Mouse (Mus musculus): ENCODE measurements at regions not wholly inside any gene's neighbourhood (a gene's known extent, or its start where the extent isn't known, plus 50 kb on each side); places are given as distances from the start of the nearest gene placed in this dataset.
A peak's percentile ranks its signal among the peaks of the same experiment; 100 is the strongest.

- no peak for DNase-seq (ENCODE audit: extremely low read depth, low read depth)
Measured at GRCm38 (mm10) chr19:15851622-15852021, 95.5 kb downstream of the Psat1 start.

- DNase-seq (ENCODE audit: extremely low read depth, low read depth) = no peak
Measured at GRCm38 (mm10) chr19:15850722-15851121, 96.4 kb downstream of the Psat1 start.

- DNase-seq (ENCODE audit: extremely low read depth, low read depth) = peak; percentile 52
Measured at GRCm38 (mm10) chr19:15849235-15849634, 97.9 kb downstream of the Psat1 start.

GRCm38 (mm10) chr19:15838327-15838726, 108.8 kb downstream of the Psat1 start:
- no peak for DNase-seq (ENCODE audit: extremely low read depth, low read depth)

DNA sequence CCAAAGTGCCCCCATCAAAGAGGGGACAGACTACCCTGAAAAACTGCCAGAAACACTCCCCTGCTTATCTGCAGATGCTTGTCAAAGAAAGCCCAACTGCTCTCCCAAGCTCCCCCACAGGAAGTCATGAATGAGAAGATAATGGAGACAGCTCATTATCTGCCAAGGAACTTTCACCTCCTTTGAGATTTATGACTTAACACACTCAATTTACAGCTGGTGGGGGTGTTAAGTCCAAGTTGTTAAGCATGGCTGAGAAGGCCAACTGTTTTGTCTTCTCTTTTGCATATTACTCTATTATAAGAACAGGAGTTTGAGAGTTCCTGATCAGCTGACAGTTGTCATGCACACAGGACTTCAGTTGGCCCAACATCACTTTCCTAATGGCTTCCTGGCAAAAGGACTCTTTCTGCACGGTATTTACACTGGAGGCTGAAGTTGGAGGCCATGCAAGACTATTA, 109.4 kb downstream of the Psat1 start:
- DNase-seq (ENCODE audit: extremely low read depth, low read depth) = peak; percentile 87

GRCm38 (mm10) chr19:15836956-15837714, 110.0 kb downstream of the Psat1 start:
- DNase-seq (ENCODE audit: extremely low read depth, low read depth) = peak; percentile 43

DNA sequence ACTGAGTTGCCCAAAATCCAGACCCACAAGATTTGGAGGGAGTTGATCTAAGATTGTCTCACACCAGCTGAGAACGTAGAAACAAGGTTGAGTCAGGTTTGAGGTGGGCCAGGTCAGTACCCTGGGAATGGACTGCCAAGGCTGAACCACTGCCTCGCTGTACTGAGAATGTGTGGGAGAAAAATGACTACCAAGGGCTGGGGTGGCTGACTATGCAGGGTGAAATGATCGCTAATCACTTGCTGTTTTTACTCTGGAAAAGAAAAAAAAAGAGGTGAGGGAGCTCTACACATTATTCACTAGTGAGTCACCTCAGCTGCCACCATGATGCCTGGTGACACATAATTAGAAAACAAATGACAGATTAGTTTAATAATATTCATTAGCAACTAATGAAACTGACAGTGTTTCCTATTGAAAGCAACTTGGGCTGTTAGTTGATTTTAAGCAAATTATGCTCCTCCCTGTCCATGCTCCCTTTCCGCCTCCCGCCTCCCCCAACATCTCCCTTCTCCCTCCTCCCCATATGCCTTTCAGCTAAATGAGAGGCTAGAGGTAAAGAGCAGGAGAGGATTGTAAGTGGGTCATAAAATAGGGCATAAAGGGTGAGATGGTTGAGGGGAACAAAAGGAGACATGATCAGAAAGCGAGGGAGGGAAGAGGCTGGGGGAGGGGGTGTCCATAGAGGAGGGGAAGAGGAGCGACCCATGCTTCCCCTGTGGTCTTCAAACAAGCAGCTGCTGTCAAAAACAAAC, 110.8 kb downstream of the Psat1 start:
- no peak for DNase-seq (ENCODE audit: extremely low read depth, low read depth)

DNA sequence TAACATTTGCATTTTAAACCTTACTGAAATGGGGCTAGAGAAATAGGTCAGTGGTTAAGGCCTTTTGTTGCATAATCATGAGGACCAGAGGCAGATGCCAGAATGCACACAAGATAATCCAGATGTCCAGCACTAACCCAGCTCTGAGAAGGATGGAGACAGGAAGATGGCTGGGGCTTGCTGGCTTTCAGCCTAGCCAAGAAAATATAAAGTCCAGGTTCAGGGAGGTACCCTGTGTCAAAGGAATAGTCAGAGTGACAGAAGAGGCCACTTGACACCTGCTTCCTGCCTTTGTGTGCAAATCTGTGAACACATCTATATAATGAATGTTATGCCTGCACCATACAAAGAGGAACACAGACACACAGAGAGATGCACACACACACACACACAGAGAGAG, 116.8 kb downstream of the Psat1 start:
- DNase-seq (ENCODE audit: extremely low read depth, low read depth) = no peak

- no peak for DNase-seq (ENCODE audit: extremely low read depth, low read depth)
Measured at GRCm38 (mm10) chr19:15829158-15829557, 118.0 kb downstream of the Psat1 start.

DNA sequence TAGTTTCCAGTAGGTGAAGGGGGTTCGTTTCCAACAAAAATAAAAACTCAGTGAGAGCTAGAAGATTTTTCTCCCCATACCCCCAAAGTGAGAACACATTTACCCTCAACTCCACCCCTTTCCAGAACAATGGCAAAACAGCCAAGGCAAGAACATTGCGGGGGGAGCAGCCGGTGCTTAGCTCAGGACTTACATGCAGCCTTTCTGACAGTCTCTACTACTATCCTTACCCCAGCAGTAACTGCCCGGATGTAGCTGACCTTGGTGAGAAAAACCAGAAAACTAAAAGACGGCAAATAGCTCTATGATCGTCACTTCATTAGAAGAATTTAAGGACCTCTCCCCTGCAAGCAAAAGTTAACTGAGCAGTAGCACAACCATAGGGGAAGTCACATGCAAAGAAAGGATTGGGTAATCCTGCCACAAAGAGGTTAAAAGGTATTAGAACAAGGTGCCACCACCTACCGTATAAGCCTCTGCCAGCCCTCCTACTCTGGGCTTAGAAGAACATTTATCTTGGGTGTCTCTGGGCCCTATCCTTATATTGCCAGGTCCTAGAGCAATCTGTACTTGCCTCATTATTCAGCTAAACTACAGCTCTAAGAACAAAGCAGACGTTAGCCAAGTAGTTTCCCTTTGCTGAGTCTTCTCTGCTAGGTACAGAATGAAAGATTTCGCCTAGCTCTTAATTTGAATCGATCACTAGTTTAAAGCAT, 119.0 kb downstream of the Psat1 start:
- DNase-seq (ENCODE audit: extremely low read depth, low read depth) = no peak

DNA sequence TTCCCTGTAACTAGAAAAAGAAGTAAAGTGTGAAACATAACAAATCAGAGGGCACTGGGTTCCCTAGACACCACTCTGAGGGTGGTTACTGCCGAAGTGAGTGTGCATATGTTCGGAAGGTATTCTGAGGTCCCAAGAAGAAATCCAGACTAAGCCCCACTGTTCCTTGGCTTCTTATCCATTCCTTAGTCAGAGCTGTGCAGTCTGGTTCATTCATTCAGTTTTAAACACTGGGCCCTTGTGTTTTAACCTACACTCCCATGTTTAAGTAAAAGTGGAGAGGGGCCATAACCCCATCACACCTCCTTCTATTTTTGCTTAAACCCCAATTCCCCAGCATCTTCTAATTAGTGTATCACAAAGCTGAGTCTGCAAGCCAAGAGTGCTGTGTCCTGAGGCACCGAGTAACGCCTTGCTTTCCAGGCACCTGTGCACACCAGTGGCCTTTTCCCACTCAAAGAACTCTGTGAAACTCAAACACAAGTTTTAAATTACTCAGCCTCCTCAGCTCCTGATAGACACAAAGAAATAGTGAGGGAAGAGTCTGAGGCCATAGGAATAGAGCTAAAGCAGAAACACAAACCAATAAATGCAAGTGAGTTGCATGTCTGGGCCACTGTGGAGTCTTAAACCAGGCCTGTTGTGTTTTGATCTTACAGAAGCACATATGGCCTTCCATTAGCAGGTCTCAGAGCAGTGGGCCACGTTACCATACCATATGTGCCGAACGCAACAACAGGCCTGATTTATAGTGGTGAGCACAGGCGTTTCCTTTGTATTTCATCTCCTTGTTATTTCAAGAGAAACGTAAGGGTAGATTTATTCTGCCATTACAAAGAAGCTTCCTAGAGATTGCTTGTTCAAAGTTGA, 119.8 kb downstream of the Psat1 start:
- DNase-seq (ENCODE audit: extremely low read depth, low read depth) = no peak

GRCm38 (mm10) chr19:15823688-15824371, 123.3 kb downstream of the Psat1 start:
- DNase-seq (ENCODE audit: extremely low read depth, low read depth) = no peak

- DNase-seq (ENCODE audit: extremely low read depth, low read depth) = no peak
Measured at GRCm38 (mm10) chr19:15820020-15820419, 127.1 kb downstream of the Psat1 start.

GRCm38 (mm10) chr19:15815166-15815565, 132.0 kb downstream of the Psat1 start:
- DNase-seq (ENCODE audit: extremely low read depth, low read depth) = no peak

DNA sequence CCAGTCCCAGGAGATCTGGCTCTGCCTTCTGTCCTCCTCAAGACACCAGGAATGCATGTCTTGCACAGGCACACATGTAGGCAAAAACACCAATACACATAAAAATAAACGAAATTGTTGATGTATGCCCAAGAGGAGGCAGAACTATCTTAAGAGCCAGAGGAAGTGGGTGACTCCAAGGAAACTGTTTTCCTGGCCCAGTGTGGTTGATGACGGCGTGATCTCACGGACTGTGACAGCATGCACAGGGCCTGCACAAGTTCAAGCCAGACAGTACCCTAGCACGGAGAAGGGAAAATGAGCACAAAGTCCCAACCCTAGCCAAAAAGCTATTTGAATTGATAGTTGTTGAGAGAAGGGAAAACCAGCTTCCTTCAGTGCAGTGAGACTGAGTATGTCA, 138.1 kb downstream of the Psat1 start:
- no peak for DNase-seq (ENCODE audit: extremely low read depth, low read depth)

GRCm38 (mm10) chr19:15807681-15808080, 139.5 kb downstream of the Psat1 start:
- no peak for DNase-seq (ENCODE audit: extremely low read depth, low read depth)

DNA sequence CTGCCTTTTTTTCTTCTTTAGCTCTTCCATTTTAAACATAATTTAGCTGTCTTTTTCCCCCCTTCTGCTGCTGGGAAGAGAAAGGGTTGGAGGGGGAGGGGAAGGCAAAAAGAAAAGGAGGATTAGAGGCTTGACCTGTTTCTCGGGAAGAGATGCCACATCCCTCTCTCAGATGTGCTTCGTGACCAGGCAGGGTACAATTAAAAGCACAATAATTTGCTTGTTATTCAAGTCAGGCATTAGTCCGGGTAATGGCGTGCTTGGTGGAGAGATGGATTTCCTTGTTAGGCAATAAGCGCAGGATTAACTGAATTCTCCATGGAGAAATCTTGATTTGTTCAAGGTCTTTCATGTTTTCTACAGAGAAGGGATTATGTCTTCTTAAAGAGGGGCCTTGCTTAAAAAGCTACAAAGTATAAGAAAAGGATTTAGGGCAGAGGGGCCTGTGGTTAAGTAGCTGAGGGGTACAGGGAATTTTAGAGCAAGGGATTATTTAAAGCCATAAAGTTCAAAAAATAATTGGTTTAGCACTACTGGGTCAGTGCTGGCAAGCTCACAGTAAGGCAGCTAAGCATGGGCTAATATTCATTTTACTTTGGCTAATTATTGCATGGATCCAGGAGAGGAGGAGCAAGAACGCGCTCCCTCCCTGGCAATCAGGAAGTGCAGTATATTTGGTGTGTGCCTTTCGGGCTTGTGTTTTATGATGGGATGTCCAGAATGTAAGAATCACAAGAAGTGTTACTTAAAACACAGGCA, 143.8 kb downstream of the Psat1 start:
- no peak for DNase-seq (ENCODE audit: extremely low read depth, low read depth)

- DNase-seq (ENCODE audit: extremely low read depth, low read depth) = no peak
Measured at GRCm38 (mm10) chr19:15802641-15803040, 144.5 kb downstream of the Psat1 start.

DNA sequence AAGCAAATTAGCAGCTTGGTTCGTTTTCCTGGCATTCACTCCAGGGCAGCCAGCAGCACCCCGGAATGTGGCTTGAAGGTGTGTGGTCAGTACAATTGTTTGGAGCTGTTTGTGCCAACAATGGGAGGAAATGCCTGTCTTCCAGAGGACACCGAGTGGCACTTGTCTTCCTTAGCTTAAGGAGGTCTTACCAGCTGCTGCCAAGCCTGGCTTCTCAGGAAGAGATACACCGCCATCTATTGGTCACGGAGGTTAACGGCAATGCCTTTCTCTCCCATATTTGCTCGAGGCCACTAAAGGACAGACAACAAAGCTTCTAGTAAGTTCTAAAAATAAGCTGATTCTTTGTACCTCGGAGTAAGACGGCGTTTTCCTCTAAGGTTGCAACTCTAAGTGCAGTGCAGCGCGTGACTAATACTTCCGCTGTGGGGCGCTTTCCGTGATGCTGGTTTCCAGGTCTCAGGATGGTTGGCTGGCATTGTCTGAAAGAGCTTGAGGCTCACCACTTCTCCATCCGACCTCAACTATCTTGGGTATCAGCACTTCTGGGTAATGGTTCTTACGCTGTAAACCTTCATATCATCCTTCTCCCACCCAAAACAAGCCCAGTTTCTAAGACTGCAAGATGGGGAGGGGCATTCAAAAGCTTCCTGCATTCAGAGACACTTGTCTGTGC, 145.2 kb downstream of the Psat1 start:
- peak; percentile 66 for DNase-seq (ENCODE audit: extremely low read depth, low read depth)
